Comparison of ENCODE assay signal across 9 mouse cellular contexts in genomic region chr7:24371012-24371808, GRCm38 (mm10). TPM values are rescaled to one million over a fixed set of nuclear protein-coding genes. Genes with fewer than 3 reads are reported as not detected.
DNase-seq lines count a peak whose midpoint lies in the region; ATAC-seq and TF ChIP-seq lines count a peak whose summit lies in the region.
"Had no signal": no experiment of that assay in that cellular context is flagged by ENCODE, and none has a peak within 500 bp of the region (broad histone marks: within the 10 kb centered on the region; RNA-seq: fewer than 3 reads in every experiment).

No protein-coding gene starts in this region.

- no peak overlapping the region for H3K4me2 ChIP-seq in kidney, postnatal 0 days (ENCODE audit: low read length)
- H3K4me2 ChIP-seq in limb, embryonic 12.5 days, result no peak overlapping the region
- no peak overlapping the region for H3K4me2 ChIP-seq in stomach, embryonic 14.5 days (replicated peaks; ENCODE audit: low read depth, low read length)

- DNase-seq in kidney, postnatal 0 days (ENCODE audit: low spot score), result no peak
- no peak for DNase-seq in kidney, postnatal 14 days
- no peak for DNase-seq in frontal cortex, adult 2 months (ENCODE audit: extremely low spot score in 1 of 2, low spot score in 1 of 2)
- no peak for DNase-seq in retina, postnatal 1 day
- DNase-seq: gastrocnemius, postnatal 25 days had no signal

- no peak for ATAC-seq in kidney, postnatal 0 days (replicated peaks; ENCODE audit: low FRiP score, low read depth)
- ATAC-seq in limb, embryonic 12.5 days (ENCODE audit: insufficient number of reproducible peaks, insufficient read depth, low FRiP score, low TSS enrichment, low read depth), result no peak
- peak; percentile 68; the same call in 1 of the 2 replicates for ATAC-seq in stomach, embryonic 14.5 days (ENCODE audit: insufficient number of reproducible peaks, insufficient read depth, low FRiP score, low read depth)

- no peak overlapping the region for H3K27ac ChIP-seq in kidney, postnatal 0 days
- 0 out of 2 replicates have a peak overlapping the region, but pooled peaks have one; percentile 30 for H3K27ac ChIP-seq in brown adipose tissue, adult 24 weeks (replicated peaks; ENCODE audit: low read depth, low read length)
- 0 out of 2 replicates have a peak overlapping the region, but pooled peaks have one; percentile 8 for H3K27ac ChIP-seq in limb, embryonic 12.5 days
- H3K27ac ChIP-seq in stomach, embryonic 14.5 days (ENCODE audit: low read length), result no peak overlapping the region

- H3K36me3 ChIP-seq in kidney, postnatal 0 days (ENCODE audit: insufficient read depth, low read length), result no peaks in the 10 kb centered on the region
- H3K36me3 ChIP-seq in limb, embryonic 12.5 days, result no peaks in the 10 kb centered on the region
- H3K36me3 ChIP-seq in stomach, embryonic 14.5 days (ENCODE audit: control insufficient read depth, insufficient read depth, low read length), result no peaks in the 10 kb centered on the region

- H3K4me1 ChIP-seq in kidney, postnatal 0 days (replicated peaks; ENCODE audit: insufficient read depth, low read length), result no peaks in the 10 kb centered on the region
- H3K4me1 ChIP-seq in brown adipose tissue, adult 24 weeks (ENCODE audit: control insufficient read depth, insufficient read depth, insufficient read length, low read length), result peaks cover 24% of the 10 kb centered on the region
- peaks cover 19% of the 10 kb centered on the region for H3K4me1 ChIP-seq in limb, embryonic 12.5 days (replicated peaks)
- H3K4me1 ChIP-seq in stomach, embryonic 14.5 days (ENCODE audit: control insufficient read depth, insufficient read depth, low read length), result 0 out of 2 replicates have a peak, but pooled peaks cover 3% of the 10 kb centered on the region

- no peak for TF ChIP-seq CTCF in kidney, postnatal 0 days (IDR thresholded peaks at IDR 0.05; ENCODE audit: low read depth)

- WGBS in kidney, postnatal 0 days, result 74% methylated on average over 7 of the region's 7 CpGs
- WGBS in limb, embryonic 12.5 days, result 74% methylated on average over 7 of the region's 7 CpGs
- 76% methylated on average over 7 of the region's 7 CpGs for WGBS in stomach, embryonic 14.5 days

- 0 out of 2 replicates have a peak overlapping the region, but pooled peaks have one; percentile 1 for H3K4me3 ChIP-seq in kidney, postnatal 0 days (replicated peaks; ENCODE audit: low read depth, low read length)
- H3K4me3 ChIP-seq in brown adipose tissue, adult 24 weeks (ENCODE audit: insufficient read depth, low read depth, low read length), result peak overlapping the region; percentile 26
- no peak overlapping the region for H3K4me3 ChIP-seq in limb, embryonic 12.5 days (replicated peaks)
- H3K4me3 ChIP-seq in stomach, embryonic 14.5 days (ENCODE audit: low read depth, low read length), result no peak overlapping the region

- H3K27me3 ChIP-seq in kidney, postnatal 0 days (ENCODE audit: insufficient read depth, low read length), result no peaks in the 10 kb centered on the region
- peaks cover 13% of the 10 kb centered on the region for H3K27me3 ChIP-seq in limb, embryonic 12.5 days
- H3K27me3 ChIP-seq in stomach, embryonic 14.5 days (ENCODE audit: control insufficient read depth, insufficient read depth, low read length), result no peaks in the 10 kb centered on the region

- no peak overlapping the region for H3K9ac ChIP-seq in kidney, postnatal 0 days (ENCODE audit: low read depth, low read length)
- H3K9ac ChIP-seq in limb, embryonic 12.5 days (replicated peaks), result no peak overlapping the region
- no peak overlapping the region for H3K9ac ChIP-seq in stomach, embryonic 14.5 days (replicated peaks; ENCODE audit: low read depth, low read length)

- no peaks in the 10 kb centered on the region for H3K9me3 ChIP-seq in kidney, postnatal 0 days (replicated peaks; ENCODE audit: low read length)
- no peaks in the 10 kb centered on the region for H3K9me3 ChIP-seq in limb, embryonic 12.5 days
- no peaks in the 10 kb centered on the region for H3K9me3 ChIP-seq in stomach, embryonic 14.5 days (ENCODE audit: control insufficient read depth, low read depth, low read length)

RNA-seq across cellular contexts. Expression of gene Kcnn4, which starts 1.1 kb away (rescaled TPM):
- 8.0 and 9.6 TPM in 2 replicates for polyA plus RNA-seq in kidney, postnatal 0 days (2015; fragmentation: Nextera tagmentation; extraction: Ambion mirVana)
- polyA plus RNA-seq in brown adipose tissue, adult 24 weeks (2012; ENCODE audit: insufficient read depth, insufficient read length, missing spikeins), result not detected in 2 replicates
- 2.1 and 2.8 TPM in 2 replicates for polyA plus RNA-seq in limb, embryonic 12.5 days (2016; fragmentation: Nextera tagmentation; extraction: Ambion mirVana)
- polyA plus RNA-seq in stomach, embryonic 14.5 days (2014; fragmentation: Nextera tagmentation; extraction: Ambion mirVana), result 2.4 and 3.0 TPM in 2 replicates
- 2.4 and 3.0 TPM in 2 replicates for polyA plus RNA-seq in frontal cortex, adult 2 months (2012; rRNA removed)

RNA-seq across cellular contexts. Expression of gene Lypd5, which starts 22.2 kb away (rescaled TPM):
- polyA plus RNA-seq in kidney, postnatal 0 days (2015; fragmentation: Nextera tagmentation; extraction: Ambion mirVana), result not detected in 2 replicates
- polyA plus RNA-seq in brown adipose tissue, adult 24 weeks (2012; ENCODE audit: insufficient read depth, insufficient read length, missing spikeins), result not detected in 2 replicates
- not detected in 2 replicates for polyA plus RNA-seq in limb, embryonic 12.5 days (2016; fragmentation: Nextera tagmentation; extraction: Ambion mirVana)
- polyA plus RNA-seq in stomach, embryonic 14.5 days (2014; fragmentation: Nextera tagmentation; extraction: Ambion mirVana), result not detected in 2 replicates
- 0.04 TPM in 1 of 2 replicates, not detected in the other for polyA plus RNA-seq in frontal cortex, adult 2 months (2012; rRNA removed)
- polyA plus RNA-seq: cortical plate, adult 2 months had no signal

RNA-seq across cellular contexts. Expression of gene Smg9, which starts 28.2 kb away (rescaled TPM):
- 20.6 and 20.8 TPM in 2 replicates for polyA plus RNA-seq in kidney, postnatal 0 days (2015; fragmentation: Nextera tagmentation; extraction: Ambion mirVana)
- polyA plus RNA-seq in brown adipose tissue, adult 24 weeks (2012; ENCODE audit: insufficient read depth, insufficient read length, missing spikeins), result 6.1 and 8.2 TPM in 2 replicates
- polyA plus RNA-seq in limb, embryonic 12.5 days (2016; fragmentation: Nextera tagmentation; extraction: Ambion mirVana), result 22.7 and 25.4 TPM in 2 replicates
- 23.2 and 26.6 TPM in 2 replicates for polyA plus RNA-seq in stomach, embryonic 14.5 days (2014; fragmentation: Nextera tagmentation; extraction: Ambion mirVana)
- polyA plus RNA-seq in frontal cortex, adult 2 months (2012; rRNA removed), result 78.1 and 90.1 TPM in 2 replicates

RNA-seq across cellular contexts. Expression of gene Tescl, which starts 37.5 kb away (rescaled TPM):
- 0.27 and 0.45 TPM in 2 replicates for polyA plus RNA-seq in kidney, postnatal 0 days (2015; fragmentation: Nextera tagmentation; extraction: Ambion mirVana)
- polyA plus RNA-seq in brown adipose tissue, adult 24 weeks (2012; ENCODE audit: insufficient read depth, insufficient read length, missing spikeins), result not detected in 2 replicates
- polyA plus RNA-seq in limb, embryonic 12.5 days (2016; fragmentation: Nextera tagmentation; extraction: Ambion mirVana), result 0.25 TPM in 1 of 2 replicates, not detected in the other
- polyA plus RNA-seq in stomach, embryonic 14.5 days (2014; fragmentation: Nextera tagmentation; extraction: Ambion mirVana), result 0.41 TPM in 1 of 2 replicates, not detected in the other
- polyA plus RNA-seq in frontal cortex, adult 2 months (2012; rRNA removed), result not detected in 2 replicates

RNA-seq across cellular contexts. Expression of gene Zfp94, which starts 54.7 kb away (rescaled TPM):
- 9.8 and 10.0 TPM in 2 replicates for polyA plus RNA-seq in kidney, postnatal 0 days (2015; fragmentation: Nextera tagmentation; extraction: Ambion mirVana)
- polyA plus RNA-seq in brown adipose tissue, adult 24 weeks (2012; ENCODE audit: insufficient read depth, insufficient read length, missing spikeins), result 3.8 and 4.5 TPM in 2 replicates
- polyA plus RNA-seq in limb, embryonic 12.5 days (2016; fragmentation: Nextera tagmentation; extraction: Ambion mirVana), result 15.6 and 15.9 TPM in 2 replicates
- polyA plus RNA-seq in stomach, embryonic 14.5 days (2014; fragmentation: Nextera tagmentation; extraction: Ambion mirVana), result 10.6 and 13.2 TPM in 2 replicates
- 20.3 and 21.0 TPM in 2 replicates for polyA plus RNA-seq in frontal cortex, adult 2 months (2012; rRNA removed)

Comparison
In these comparisons a context has a peak if more than half of its experiments do, and no peak if none do; other contexts are left out.
1. H3K27ac ChIP-seq: peak in brown adipose tissue, adult 24 weeks (single experiment) and limb, embryonic 12.5 days (single experiment); none in kidney, postnatal 0 days (single experiment) and stomach, embryonic 14.5 days (single experiment).
2. H3K4me3 ChIP-seq: peak in kidney, postnatal 0 days (single experiment) and brown adipose tissue, adult 24 weeks (single experiment); none in limb, embryonic 12.5 days (single experiment) and stomach, embryonic 14.5 days (single experiment).